In the genomic region with DNA sequence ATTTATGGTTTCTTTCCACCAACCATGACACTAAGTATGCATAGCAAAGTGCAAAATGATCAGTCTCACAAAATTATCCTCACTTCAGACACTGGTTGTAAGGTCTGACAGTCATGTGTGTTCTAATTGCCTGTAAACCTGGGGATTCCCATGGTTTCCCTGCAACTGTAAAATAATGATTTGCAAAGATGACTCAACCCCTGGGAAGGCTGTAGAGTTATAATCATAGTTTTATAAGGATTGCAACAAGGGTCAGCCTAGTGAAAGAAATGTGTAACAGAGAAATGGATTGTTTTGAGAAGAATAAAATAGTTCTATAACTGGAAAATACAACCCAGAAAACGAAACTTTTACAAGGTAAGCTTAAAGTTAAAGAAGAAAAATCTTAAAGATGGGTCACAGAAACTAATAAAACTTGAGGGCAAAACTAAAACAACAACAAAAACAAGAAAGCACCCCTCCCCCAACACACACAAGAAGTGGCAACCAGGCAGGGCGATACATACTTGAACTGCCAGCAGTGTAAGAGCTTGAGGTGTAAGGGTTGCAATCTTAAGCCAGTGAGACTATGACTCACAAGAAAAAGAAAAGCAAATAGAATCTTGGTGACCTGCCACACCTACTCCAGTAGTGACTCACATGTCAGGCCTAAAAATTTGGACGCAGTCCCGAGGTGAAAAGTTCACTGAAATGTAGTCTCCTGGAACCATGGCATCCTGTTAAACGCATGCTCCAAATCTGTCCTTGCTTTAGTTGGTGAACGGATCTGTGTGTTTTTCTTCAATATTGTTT, we compare ENCODE assay signal across 17 mouse cellular contexts. TPM values are rescaled to one million over a fixed set of nuclear protein-coding genes. Genes with fewer than 3 reads are reported as not detected.
DNase-seq lines count a peak whose midpoint lies in the region; ATAC-seq lines count a peak whose summit lies in the region.
"Had no signal": no experiment of that assay in that cellular context is flagged by ENCODE, and none has a peak within 500 bp of the region (broad histone marks: within the 10 kb centered on the region; RNA-seq: fewer than 3 reads in every experiment).

No protein-coding gene starts in this region.

- no peaks in the 10 kb centered on the region for H3K36me3 ChIP-seq in forebrain, embryonic 15.5 days
- H3K36me3 ChIP-seq: intestine, embryonic 15.5 days; liver, embryonic 15.5 days; midbrain, embryonic 13.5 days; neural tube, embryonic 13.5 days had no signal

- no peak overlapping the region for H3K27ac ChIP-seq in forebrain, embryonic 15.5 days (replicated peaks)
- H3K27ac ChIP-seq: intestine, embryonic 15.5 days; liver, embryonic 15.5 days; midbrain, embryonic 13.5 days; neural tube, embryonic 13.5 days had no signal

- peak; percentile 55 for DNase-seq in adrenal gland, adult 2 months
- no peak for DNase-seq in adrenal gland, adult 18-20 months (ENCODE audit: low spot score in 2 of 2)
- peak; percentile 76 for DNase-seq in urinary bladder, postnatal 14 days (ENCODE audit: low spot score)
- DNase-seq in urinary bladder, postnatal 10 days (ENCODE audit: low spot score): no peak
- DNase-seq in lung, postnatal 14 days: peak; percentile 48
- no peak for DNase-seq in B cell, adult 2 months
- no peak for DNase-seq in MN1 (ENCODE audit: low spot score)
- DNase-seq: cerebellum, adult 11-12 months; forebrain, postnatal 0 days; left cerebral cortex, postnatal 4 days had no signal

- no peak overlapping the region for H3K9ac ChIP-seq in forebrain, embryonic 15.5 days (replicated peaks)
- H3K9ac ChIP-seq: forebrain, postnatal 0 days; intestine, embryonic 15.5 days; liver, embryonic 15.5 days; midbrain, embryonic 13.5 days; neural tube, embryonic 13.5 days had no signal

- no peak for ATAC-seq in forebrain, embryonic 15.5 days (replicated peaks)
- ATAC-seq: forebrain, postnatal 0 days; intestine, embryonic 15.5 days; midbrain, embryonic 13.5 days had no signal

- 88% methylated on average over 6 of the region's 6 CpGs for WGBS in forebrain, embryonic 15.5 days

- H3K4me1 ChIP-seq in forebrain, embryonic 15.5 days: no peaks in the 10 kb centered on the region
- H3K4me1 ChIP-seq: intestine, embryonic 15.5 days; liver, embryonic 15.5 days; midbrain, embryonic 13.5 days; neural tube, embryonic 13.5 days had no signal

- H3K27me3 ChIP-seq in forebrain, embryonic 15.5 days: no peaks in the 10 kb centered on the region
- H3K27me3 ChIP-seq: intestine, embryonic 15.5 days; liver, embryonic 15.5 days; midbrain, embryonic 13.5 days; neural tube, embryonic 13.5 days had no signal

- no peaks in the 10 kb centered on the region for H3K9me3 ChIP-seq in forebrain, embryonic 15.5 days
- H3K9me3 ChIP-seq: intestine, embryonic 15.5 days; liver, embryonic 15.5 days; midbrain, embryonic 13.5 days; neural tube, embryonic 13.5 days had no signal

- no peak overlapping the region for H3K4me3 ChIP-seq in forebrain, embryonic 15.5 days
- H3K4me3 ChIP-seq: intestine, embryonic 15.5 days; liver, embryonic 15.5 days; midbrain, embryonic 13.5 days; neural tube, embryonic 13.5 days had no signal

- H3K4me2 ChIP-seq in forebrain, embryonic 15.5 days (replicated peaks): no peak overlapping the region
- H3K4me2 ChIP-seq: intestine, embryonic 15.5 days; liver, embryonic 15.5 days; midbrain, embryonic 13.5 days; neural tube, embryonic 13.5 days had no signal

RNA-seq across cellular contexts. Expression of a gene that starts 16.9 kb away (rescaled TPM):
- under 1 TPM; 0.12 to 0.41 TPM for total RNA-seq in adrenal gland, adult 2 months (2021)
- polyA plus RNA-seq in adrenal gland, adult 2 months (2012; rRNA removed): 0.02 and 0.18 TPM in 2 replicates
- under 1 TPM; 0.33 to 0.48 TPM for total RNA-seq in adrenal gland, adult 18-20 months (2021)
- 0.11 and 0.15 TPM in 2 replicates for polyA plus RNA-seq in forebrain, embryonic 15.5 days (2015; fragmentation: Nextera tagmentation; extraction: Ambion mirVana)
- total RNA-seq: hematopoietic stem cell, adult 5-6 weeks; MEL had no signal
- polyA plus RNA-seq: liver, embryonic 15.5 days had no signal

Comparison
In these comparisons a context has a peak if more than half of its experiments do, and no peak if none do; other contexts are left out.
1. DNase-seq: peak in adrenal gland, adult 2 months (single experiment), urinary bladder, postnatal 14 days (single experiment) and lung, postnatal 14 days (single experiment); none in adrenal gland, adult 18-20 months (0 of 2), urinary bladder, postnatal 10 days (single experiment), B cell, adult 2 months (0 of 2) and MN1 (single experiment).